Mouse (Mus musculus) ovary, postnatal 10 days (tissue): ENCODE measurements around the gene Ehf.

Source experiments
- DNase-seq: peaks from one replicate; pipeline ENCODE4 v3.0.0; 2022; ENCODE audit warnings: low spot score

Gene Ehf

GRCm38 (mm10) chr2:103213547-103213946 is 89.5 kb downstream of the Ehf start:
- no peak for DNase-seq
